Mouse (Mus musculus): ENCODE measurements around the gene Hipk1. TPM values are rescaled to one million over a fixed set of nuclear protein-coding genes. Genes with fewer than 3 reads are reported as not detected.
"Not testable (repeated sequence)": the region's sequence is repeated elsewhere in the genome, so short reads cannot be mapped to it uniquely, and the experiment has no call there.

Hipk1 gene
- 17.9 and 18.3 TPM in 2 replicates for polyA plus RNA-seq (2016; fragmentation: Nextera tagmentation; extraction: Ambion mirVana)

DNA sequence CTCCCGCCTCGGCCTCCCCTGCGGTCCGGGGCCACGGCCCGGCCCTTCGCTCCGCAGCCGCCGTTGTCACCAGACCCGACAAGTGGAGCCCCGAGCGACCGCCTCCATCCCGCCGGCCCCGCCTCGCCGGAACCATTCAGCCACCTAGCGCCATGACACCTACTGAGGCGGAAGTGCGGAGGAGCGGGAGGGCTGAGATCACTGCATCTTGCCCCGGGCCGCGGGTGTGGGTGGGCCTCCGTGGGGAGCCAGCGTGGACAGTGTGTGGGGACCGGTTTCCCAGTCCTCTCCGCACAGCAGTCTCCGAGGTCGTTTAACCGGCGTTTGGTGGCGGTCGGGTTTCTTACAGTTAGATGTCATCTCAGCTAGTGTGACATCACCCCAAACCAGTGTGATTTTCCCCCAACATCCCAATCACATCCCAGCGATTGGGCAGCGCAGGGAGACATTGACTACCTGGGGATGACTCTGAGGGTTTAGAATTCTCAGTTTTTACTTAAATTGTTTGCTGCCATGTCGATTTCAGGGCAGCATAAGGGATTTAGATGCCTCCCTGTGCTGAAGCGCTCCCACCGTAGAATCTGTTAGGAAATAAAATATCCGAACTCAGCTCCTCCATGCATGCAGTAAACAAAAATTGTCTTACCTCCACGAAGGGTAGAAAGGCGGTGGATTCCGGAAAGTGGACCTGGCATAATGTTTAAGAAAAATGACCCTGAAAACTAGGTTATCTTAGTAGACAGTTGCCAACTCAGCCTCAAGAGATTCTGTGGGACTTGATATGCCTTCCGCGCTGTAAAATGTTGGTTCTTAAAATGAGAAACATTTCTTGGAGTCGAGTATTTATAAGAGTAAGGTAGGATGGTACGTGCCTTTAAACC lies at the start of gene Hipk1:
Gene Hipk1, minus strand, starts transcription at position 334 of the 881 bp plus-strand sequence.
- Histone ChIP-seq H3K27me3 (no peaks in the 10 kb centered on the region), H3K27ac (replicated peaks) (peak within 1 kb of the TSS; percentile 87), H3K9ac (replicated peaks) (peak within 1 kb of the TSS; percentile 96), H3K4me3 (peak within 1 kb of the TSS; percentile 97), H3K9me3 (no peaks in the 10 kb centered on the region), H3K4me2 (replicated peaks) (peak within 1 kb of the TSS; percentile 88), H3K36me3 (no peaks in the 10 kb centered on the region), H3K4me1 (peaks cover 19% of the 10 kb centered on the region)
- peak; percentile 96 for ATAC-seq (ENCODE audit: low FRiP score, low read depth)
- WGBS = 9% methylated on average over 49 of the region's 49 CpGs

DNA sequence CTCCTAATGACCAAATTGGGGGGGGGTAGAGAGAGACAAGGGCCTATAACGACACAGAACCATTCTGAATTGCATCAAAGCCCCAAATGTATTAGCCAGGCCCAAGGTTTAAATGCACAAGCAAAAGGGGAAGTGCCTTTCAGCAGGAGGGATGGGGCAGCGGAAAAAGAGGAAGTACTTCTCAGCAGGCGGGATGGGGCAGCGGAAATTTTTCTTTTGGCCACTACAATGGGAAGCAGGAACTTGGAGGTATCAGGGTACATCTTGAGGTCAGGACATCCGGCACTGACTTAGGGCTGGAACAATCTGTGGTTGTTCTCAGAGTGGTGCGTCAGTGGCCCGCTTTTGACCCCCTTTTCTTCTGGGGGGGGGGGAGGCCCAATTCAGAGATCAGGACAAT lies 49.6 kb upstream of the Hipk1 start:
- not testable (repeated sequence) for H3K27ac ChIP-seq (replicated peaks); H3K4me3 ChIP-seq; H3K36me3 ChIP-seq; H3K9me3 ChIP-seq; H3K27me3 ChIP-seq; ATAC-seq (ENCODE audit: low FRiP score, low read depth); H3K4me2 ChIP-seq (replicated peaks); H3K9ac ChIP-seq (replicated peaks); H3K4me1 ChIP-seq
- 92% methylated on average over 7 of the region's 7 CpGs for WGBS

DNA sequence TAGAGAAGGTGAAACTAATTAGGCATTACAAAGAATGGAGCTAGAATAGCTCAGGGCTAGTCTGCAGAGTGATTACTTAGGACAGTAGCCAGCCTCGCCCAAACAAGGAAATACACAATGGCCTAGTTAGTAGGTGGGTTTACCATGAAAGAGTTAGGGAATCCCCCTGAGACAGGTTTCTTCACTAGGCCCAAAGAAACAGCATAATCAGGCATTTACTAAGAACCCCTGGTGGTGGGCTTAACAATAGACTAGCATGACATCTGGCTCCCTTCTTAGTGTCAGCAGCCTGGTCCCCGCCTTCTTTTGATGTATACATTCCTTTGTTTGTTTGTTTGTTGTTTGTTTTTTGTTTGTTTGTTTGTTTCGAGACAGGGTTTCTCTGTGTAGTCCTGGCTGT lies 48.8 kb upstream of the Hipk1 start:
- ATAC-seq (ENCODE audit: low FRiP score, low read depth) = not testable (repeated sequence)

GRCm38 (mm10) chr3:103839711-103840110 lies 48.3 kb upstream of the Hipk1 start:
- Histone ChIP-seq H3K4me2 (replicated peaks) (no peak overlapping the region), H3K27me3 (no peaks in the 10 kb centered on the region), H3K9ac (replicated peaks) (no peak overlapping the region), H3K27ac (replicated peaks) (no peak overlapping the region), H3K4me3 (no peak overlapping the region), H3K36me3 (no peaks in the 10 kb centered on the region), H3K4me1 (no peaks in the 10 kb centered on the region), H3K9me3 (no peaks in the 10 kb centered on the region)
- no peak for ATAC-seq (ENCODE audit: low FRiP score, low read depth)
- 93% methylated on average over 6 of the region's 6 CpGs for WGBS

More for the DNA sequence above, 48.8 kb upstream of the Hipk1 start:
- H3K9me3 ChIP-seq; H3K4me3 ChIP-seq; H3K36me3 ChIP-seq; H3K4me2 ChIP-seq (replicated peaks); H3K9ac ChIP-seq (replicated peaks); H3K27ac ChIP-seq (replicated peaks); H3K27me3 ChIP-seq; H3K4me1 ChIP-seq: not testable (repeated sequence)
- 81% methylated on average over 3 of the region's 3 CpGs for WGBS

DNA sequence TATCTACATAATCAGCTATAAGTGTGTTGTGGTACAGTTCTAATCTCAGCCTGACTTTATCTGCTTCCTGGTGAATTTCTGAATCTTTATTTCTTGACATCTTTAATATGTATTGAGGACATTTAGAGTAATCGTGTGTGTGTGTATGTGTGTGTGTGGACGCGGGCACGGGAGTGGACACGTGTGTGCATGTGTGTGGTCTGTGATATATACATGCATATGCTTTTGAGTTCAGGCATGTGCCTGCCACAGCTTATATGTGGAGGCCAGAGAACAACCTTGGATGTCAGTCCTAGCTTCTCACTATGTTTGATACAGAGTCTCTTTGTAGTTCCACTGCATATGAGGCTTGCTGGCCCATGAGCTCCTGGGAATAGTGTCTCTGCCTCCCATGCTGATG lies 45.1 kb upstream of the Hipk1 start:
- H3K36me3 ChIP-seq = no peaks in the 10 kb centered on the region
- no peaks in the 10 kb centered on the region for H3K27me3 ChIP-seq
- no peak overlapping the region for H3K4me3 ChIP-seq
- no peak overlapping the region for H3K9ac ChIP-seq (replicated peaks)
- H3K4me2 ChIP-seq (replicated peaks) = no peak overlapping the region
- WGBS = 96% methylated on average over 5 of the region's 5 CpGs
- H3K27ac ChIP-seq (replicated peaks) = no peak overlapping the region
- no peak for ATAC-seq (ENCODE audit: low FRiP score, low read depth)
- H3K9me3 ChIP-seq = no peaks in the 10 kb centered on the region
- no peaks in the 10 kb centered on the region for H3K4me1 ChIP-seq

- no peak for ATAC-seq (ENCODE audit: low FRiP score, low read depth)
- H3K27ac ChIP-seq (replicated peaks) = no peak overlapping the region
- no peak overlapping the region for H3K4me2 ChIP-seq (replicated peaks)
- H3K27me3 ChIP-seq = no peaks in the 10 kb centered on the region
- H3K36me3 ChIP-seq = no peaks in the 10 kb centered on the region
- H3K4me3 ChIP-seq = no peak overlapping the region
- no peaks in the 10 kb centered on the region for H3K4me1 ChIP-seq
- WGBS = 80% methylated on average over 10 of the region's 10 CpGs
- no peaks in the 10 kb centered on the region for H3K9me3 ChIP-seq
- H3K9ac ChIP-seq (replicated peaks) = no peak overlapping the region
Measured at GRCm38 (mm10) chr3:103835951-103836310, 44.6 kb upstream of the Hipk1 start.

GRCm38 (mm10) chr3:103835272-103835950 lies 44.0 kb upstream of the Hipk1 start:
- 77% methylated on average over 6 of the region's 6 CpGs for whole genome bisulfite sequencing
- Histone ChIP-seq H3K4me1 (no peaks in the 10 kb centered on the region), H3K36me3 (no peaks in the 10 kb centered on the region), H3K27ac (replicated peaks) (no peak overlapping the region), H3K9ac (replicated peaks) (no peak overlapping the region), H3K4me2 (replicated peaks) (no peak overlapping the region), H3K4me3 (no peak overlapping the region), H3K9me3 (no peaks in the 10 kb centered on the region), H3K27me3 (no peaks in the 10 kb centered on the region)
- no peak for ATAC-seq (ENCODE audit: low FRiP score, low read depth)

DNA sequence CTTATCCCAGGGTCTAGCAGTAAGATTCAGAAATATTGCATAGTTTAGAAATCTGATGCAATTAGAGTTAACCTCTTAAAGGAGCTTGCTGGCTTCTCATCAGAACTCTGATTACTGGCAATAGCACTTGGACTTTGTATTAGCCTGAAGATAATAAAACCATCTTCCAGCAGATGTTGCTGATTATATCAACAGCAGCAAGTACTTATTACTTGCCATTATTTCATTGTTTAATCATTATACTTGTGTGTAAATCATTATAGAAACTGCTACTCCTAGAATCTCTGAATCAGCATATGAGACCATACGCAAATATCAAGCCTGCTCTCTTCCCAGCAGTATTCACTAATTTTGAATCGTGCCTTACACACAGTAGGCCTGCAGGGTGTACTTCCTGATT lies 42.6 kb upstream of the Hipk1 start:
- Histone ChIP-seq H3K4me2 (replicated peaks) (no peak overlapping the region), H3K27me3 (no peaks in the 10 kb centered on the region), H3K9ac (replicated peaks) (no peak overlapping the region), H3K36me3 (no peaks in the 10 kb centered on the region), H3K4me3 (no peak overlapping the region), H3K4me1 (no peaks in the 10 kb centered on the region), H3K27ac (replicated peaks) (no peak overlapping the region), H3K9me3 (no peaks in the 10 kb centered on the region)
- 94% methylated on average over 2 of the region's 2 CpGs for WGBS
- no peak for ATAC-seq (ENCODE audit: low FRiP score, low read depth)

- H3K4me2 ChIP-seq (replicated peaks) = no peak within 1 kb of the TSS
- no peaks in the 10 kb centered on the region for H3K27me3 ChIP-seq
- H3K9ac ChIP-seq (replicated peaks) = no peak within 1 kb of the TSS
- no peaks in the 10 kb centered on the region for H3K9me3 ChIP-seq
- no peaks in the 10 kb centered on the region for H3K36me3 ChIP-seq
- no peak within 1 kb of the TSS for H3K4me3 ChIP-seq
- H3K27ac ChIP-seq (replicated peaks) = no peak within 1 kb of the TSS
- no peaks in the 10 kb centered on the region for H3K4me1 ChIP-seq
- no peak for ATAC-seq (ENCODE audit: low FRiP score, low read depth)
Measured at GRCm38 (mm10) chr3:103832426-103832825, 41.1 kb upstream of the Hipk1 start, which contains the start of gene Bcl2l15. TSS of gene Bcl2l15 (plus strand) at chr3:103832601.

- WGBS = 83% methylated on average over 7 of the region's 7 CpGs
Measured at GRCm38 (mm10) chr3:103831146-103831545, 39.8 kb upstream of the Hipk1 start.

DNA sequence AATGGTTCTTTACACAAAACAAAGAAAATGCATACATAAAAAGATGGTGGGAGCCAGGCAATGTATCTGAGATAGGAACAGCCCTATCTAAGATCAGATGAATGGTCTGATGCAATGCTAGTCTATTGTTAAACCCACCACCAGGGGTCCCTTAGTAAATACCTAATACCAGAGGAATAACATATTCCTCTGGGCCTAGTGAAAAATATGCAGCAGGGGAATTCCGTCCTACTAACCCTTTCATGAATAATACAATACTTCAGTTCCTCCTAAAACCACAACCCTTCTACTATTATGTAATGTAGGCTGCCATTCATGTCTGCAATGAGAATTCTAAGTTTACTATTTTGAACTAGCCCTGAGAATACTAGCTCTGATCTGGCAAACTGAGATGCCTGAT lies 39.3 kb upstream of the Hipk1 start:
- 48% methylated on average over 1 of the region's 1 CpGs for WGBS
- H3K36me3 ChIP-seq; H3K27me3 ChIP-seq; H3K9ac ChIP-seq (replicated peaks); H3K4me3 ChIP-seq; H3K9me3 ChIP-seq; H3K4me2 ChIP-seq (replicated peaks); H3K27ac ChIP-seq (replicated peaks); H3K4me1 ChIP-seq; ATAC-seq (ENCODE audit: low FRiP score, low read depth): not testable (repeated sequence)

More at GRCm38 (mm10) chr3:103831146-103831545, 39.8 kb upstream of the Hipk1 start:
- H3K4me3 ChIP-seq = no peak overlapping the region
- no peaks in the 10 kb centered on the region for H3K27me3 ChIP-seq
- no peak overlapping the region for H3K9ac ChIP-seq (replicated peaks)
- H3K27ac ChIP-seq (replicated peaks) = no peak overlapping the region
- H3K36me3 ChIP-seq = no peaks in the 10 kb centered on the region
- no peak overlapping the region for H3K4me2 ChIP-seq (replicated peaks)
- H3K9me3 ChIP-seq = no peaks in the 10 kb centered on the region
- no peaks in the 10 kb centered on the region for H3K4me1 ChIP-seq
- ATAC-seq (ENCODE audit: low FRiP score, low read depth) = no peak

DNA sequence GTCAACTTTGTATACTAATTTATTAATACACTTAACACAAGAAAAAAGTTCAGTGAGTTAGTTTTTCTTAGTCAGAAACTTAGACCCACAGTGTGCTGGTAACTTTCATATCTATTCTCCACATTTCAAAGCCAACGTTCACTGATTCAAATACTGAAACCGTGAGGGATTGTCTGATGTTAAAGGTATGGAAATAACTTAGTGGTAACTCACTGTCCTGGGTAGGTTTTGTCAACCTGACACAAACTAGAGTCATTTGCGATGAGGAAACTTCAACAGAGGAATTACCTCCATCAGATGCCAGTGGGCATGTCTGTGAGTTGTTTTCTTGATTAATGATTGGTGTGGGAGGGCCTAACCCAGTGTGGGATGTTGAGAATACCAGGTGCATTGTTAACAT lies 37.7 kb upstream of the Hipk1 start:
- no peak for ATAC-seq (ENCODE audit: low FRiP score, low read depth)
- no peaks in the 10 kb centered on the region for H3K27me3 ChIP-seq
- no peaks in the 10 kb centered on the region for H3K4me1 ChIP-seq
- no peaks in the 10 kb centered on the region for H3K9me3 ChIP-seq
- WGBS = 92% methylated on average over 3 of the region's 3 CpGs
- H3K9ac ChIP-seq (replicated peaks) = no peak overlapping the region
- no peak overlapping the region for H3K4me2 ChIP-seq (replicated peaks)
- no peaks in the 10 kb centered on the region for H3K36me3 ChIP-seq
- H3K4me3 ChIP-seq = no peak overlapping the region
- H3K27ac ChIP-seq (replicated peaks) = no peak overlapping the region

Measured in midbrain, embryonic 12.5 days (tissue).